Mouse (Mus musculus): ENCODE data around the gene Nipbl. TPM values are rescaled to one million over a fixed set of nuclear protein-coding genes. Genes with fewer than 3 reads are reported as not detected.

The Nipbl gene
- polyA plus RNA-seq (2015; fragmentation: Nextera tagmentation; extraction: Ambion mirVana), result 13.8 and 14.1 TPM in 2 replicates

DNA sequence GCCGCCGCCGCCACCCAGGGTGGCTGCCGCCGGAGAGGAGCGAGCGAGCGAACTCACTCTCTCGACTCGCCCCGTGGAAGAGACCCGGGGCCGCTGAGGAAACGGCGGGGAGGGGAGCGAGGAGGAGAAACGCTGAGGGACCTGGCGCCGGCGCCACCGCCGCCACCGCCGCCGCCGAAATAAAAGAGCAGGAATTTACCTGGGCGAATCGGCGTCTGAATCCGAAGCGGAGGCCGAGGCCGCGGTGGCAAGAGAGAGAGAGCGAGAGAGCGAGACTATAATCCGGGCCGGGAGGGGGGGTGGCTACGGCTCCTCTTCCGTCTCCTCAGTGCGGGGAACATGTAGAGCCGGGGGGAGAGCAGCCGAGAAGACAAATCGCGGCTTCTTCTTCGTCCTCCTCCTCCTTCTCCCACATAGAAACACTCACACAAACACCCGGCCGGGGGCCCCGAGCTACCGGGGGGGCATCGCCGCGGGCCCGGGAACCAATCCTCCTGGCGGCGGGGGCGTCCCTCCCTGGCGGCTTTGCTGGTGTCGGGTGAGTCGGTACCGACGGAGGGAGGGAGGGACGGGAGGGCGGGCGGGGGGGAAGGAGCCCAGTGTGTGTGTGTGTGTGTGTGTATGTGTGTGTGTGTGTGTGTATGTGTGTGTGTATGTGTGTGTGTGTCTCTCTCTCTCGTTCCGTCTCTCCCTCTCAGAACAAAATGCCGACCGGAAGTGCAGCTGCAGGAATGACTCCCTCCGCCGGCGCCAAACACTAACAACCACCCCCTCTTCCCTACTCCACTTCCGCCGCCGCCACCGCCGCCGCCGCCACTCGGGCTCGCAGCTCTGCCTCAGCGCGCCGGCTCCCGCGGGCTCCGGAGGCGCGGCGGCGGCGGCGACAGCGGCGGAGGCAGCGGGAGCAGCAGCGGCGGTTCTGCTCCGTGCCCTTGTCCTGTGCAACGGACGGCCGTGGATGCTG, at the start of gene Nipbl:
Gene Nipbl, minus strand, starts transcription at position 538 of the 964 bp plus-strand sequence.

Other genes starting within 250 kb of the Nipbl start
- not detected in 2 replicates for gene Gm2310, start 75.5 kb upstream of the Nipbl start, polyA plus RNA-seq (2015; fragmentation: Nextera tagmentation; extraction: Ambion mirVana)

Measured in spleen, postnatal 0 days (tissue).